Mouse (Mus musculus) mature B cell (primary cell): Measurements from ENCODE around the gene Cnep1r1.

Experiments used
- in situ Hi-C: fragments of 300-500 bp; cut with MboI; formaldehyde crosslinking; loops from 2 replicates; pipeline ENCODE4 v1.14.3; 2019

Gene Cnep1r1

GRCm38 (mm10) chr8:88118456-88119036, at the start of gene Cnep1r1:
TSS of gene Cnep1r1 (plus strand) at chr8:88118769.
- in situ Hi-C loops = no loop called here

DNA sequence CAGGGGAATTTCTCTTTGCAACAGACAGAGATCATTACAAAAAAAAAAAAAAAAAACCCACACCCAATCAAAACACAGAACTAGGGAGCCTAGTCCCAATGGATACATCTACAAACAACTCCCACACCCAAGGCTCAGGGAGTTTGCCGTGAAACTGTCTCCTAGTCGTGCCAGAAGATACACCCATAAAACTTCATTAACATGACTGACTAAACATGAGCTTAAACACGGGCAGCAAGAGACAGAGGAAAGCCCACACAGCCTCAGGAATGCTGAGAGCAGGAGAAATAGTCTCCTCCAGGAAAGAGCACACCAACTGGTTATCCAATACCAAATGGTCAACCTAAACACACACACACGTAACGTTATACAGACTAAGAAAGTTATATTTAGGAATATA, 36.4 kb upstream of the Cnep1r1 start:
- in situ Hi-C loops = no loop called here

GRCm38 (mm10) chr8:88088006-88088405, 30.6 kb upstream of the Cnep1r1 start:
- in situ Hi-C loops = no loop called here

GRCm38 (mm10) chr8:88091661-88092060, 26.9 kb upstream of the Cnep1r1 start:
- in situ Hi-C loops = no loop called here

GRCm38 (mm10) chr8:88093367-88093766, 25.2 kb upstream of the Cnep1r1 start:
- in situ Hi-C loops = no loop called here

- in situ Hi-C loops = no loop called here
Observed at GRCm38 (mm10) chr8:88098856-88099255, 19.7 kb upstream of the Cnep1r1 start.

DNA sequence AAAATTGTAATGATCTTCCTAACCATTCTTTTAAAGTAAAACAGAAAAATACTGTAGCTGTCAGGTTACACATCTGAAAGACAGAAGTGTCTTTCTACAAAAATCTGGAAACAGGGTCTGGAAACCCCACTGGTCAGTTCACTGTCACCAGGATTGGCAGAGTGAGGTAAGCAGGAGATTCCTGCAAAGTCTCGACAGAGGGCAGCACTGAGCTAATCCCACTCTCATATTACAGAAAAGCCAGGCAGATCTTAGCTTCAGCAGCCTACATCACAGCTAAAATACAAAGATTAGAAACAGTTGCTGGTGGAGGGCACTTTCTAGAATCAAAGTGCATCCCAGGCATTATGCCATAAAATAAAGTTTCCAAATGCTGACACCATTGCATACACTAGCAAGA, 19.0 kb upstream of the Cnep1r1 start:
- in situ Hi-C loops = no loop called here

DNA sequence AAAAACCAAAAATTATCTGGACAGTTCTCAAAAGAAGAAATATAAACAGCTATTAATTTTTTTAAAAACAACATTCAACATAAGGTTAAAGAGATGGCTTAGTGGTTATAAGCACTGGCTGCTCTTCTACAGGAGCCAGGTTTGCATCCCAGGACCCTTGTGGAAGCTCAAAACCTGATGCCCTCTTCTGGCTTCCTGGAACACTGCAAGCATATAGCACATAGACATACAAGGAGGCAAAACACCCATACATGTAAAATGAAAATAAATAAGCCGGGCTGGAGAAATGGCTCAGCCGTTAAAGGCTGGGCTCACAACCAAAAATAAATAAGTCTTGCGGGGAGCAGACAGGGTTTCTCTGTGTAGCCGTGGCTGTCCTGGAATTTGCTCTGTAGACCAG, 9.3 kb upstream of the Cnep1r1 start:
- in situ Hi-C loops = no loop called here

DNA sequence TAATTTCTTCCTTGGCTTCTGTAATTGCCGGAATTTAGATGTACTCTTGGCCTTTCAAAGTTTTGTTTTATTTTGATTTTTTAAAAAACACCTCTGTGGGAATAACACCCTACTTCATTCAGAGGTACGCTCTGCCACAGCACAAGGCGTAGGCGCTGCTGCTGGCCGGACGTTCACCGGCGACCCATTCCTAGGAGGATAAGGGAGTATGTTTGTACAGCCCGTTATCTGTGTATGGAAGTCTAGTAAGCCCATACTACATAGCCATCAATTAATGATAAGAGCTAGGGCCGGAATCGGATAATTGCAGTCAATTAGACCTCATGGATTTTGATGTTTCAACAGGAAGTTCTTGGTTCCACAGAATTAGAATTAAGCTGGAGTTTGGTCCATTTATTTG, 507 bp downstream of the Cnep1r1 start:
- in situ Hi-C loops = no loop called here

GRCm38 (mm10) chr8:88124850-88125249, 6.3 kb downstream of the Cnep1r1 start:
- in situ Hi-C loops = no loop called here

DNA sequence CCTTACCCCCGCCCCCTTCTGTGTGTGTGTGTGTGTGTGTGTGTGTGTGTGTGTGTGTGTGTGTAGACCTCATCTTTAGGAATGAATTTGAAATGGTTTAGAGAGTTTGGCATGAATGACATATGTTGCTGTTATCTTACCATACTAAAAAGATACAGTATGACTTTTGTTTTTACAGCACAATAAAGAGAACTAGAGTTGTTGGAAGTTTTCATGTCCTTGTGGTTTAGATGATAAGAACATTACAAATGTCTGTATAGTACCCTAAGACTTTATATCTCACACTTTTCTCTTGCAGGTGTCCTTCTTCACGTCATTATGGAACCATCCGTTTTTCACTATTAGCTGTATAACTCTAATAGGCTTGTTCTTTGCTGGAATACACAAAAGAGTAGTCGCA, 10.8 kb downstream of the Cnep1r1 start:
- in situ Hi-C loops = no loop called here

DNA sequence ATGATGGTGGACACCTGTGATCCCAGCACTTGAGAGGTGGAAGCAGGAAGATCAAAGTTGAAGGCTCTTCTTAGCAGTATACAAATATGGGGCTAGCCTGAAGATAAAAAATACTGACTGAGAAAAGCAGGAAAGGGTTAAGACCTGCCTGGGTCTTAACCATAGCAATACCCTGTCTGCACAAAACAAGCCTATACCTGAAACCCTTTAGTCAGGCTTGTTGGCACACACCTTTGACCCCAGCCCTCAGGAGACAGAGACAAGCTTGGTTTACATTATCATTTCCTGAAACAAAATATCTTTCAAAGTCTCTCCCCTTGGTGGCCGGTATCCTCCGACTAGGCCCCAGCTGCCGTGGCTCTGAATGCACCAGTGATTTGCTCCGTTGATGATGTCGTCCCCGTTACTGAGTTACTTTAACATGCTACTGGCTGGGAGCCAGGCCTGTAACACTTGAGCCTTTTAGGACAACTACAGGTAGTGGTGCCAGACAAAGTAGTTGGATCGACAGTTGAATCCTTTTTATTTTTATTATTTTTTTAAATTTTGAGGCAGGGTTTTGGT, 12.3 kb downstream of the Cnep1r1 start:
- in situ Hi-C loops = no loop called here

DNA sequence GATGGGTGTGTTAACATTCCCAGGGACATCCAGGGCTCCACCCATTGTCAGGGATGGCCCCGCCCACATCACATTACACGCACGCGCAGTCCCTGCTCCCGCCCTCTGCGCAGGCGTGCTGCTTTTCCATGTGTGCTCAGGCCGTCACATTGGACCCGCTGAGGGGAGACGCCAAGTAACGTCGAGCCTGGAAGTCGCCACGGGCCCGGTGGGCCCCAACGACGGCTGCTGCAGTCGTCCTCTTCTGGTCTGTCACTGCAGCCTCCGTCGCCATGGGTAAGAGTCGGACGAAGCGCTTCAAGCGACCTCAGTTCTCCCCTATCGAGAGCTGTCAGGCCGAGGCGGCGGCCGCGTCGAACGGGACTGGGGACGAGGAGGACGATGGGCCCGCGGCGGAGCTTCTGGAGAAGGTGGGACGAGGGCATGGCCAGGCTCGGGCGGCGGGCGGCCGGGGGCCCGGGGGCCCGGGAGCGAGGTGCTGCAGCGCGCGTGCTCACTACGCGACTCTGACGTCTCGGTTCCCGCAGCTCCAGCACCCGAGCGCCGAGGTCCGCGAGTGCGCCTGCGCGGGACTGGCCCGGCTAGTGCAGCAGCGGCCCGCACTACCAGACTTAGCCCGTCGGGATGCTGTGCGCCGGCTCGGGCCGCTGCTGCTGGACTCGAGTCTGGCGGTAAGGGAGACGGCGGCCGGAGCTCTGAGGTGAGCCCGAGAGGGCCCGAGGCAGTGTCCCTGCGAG, 19.3 kb downstream of the Cnep1r1 start, which contains the start of gene Heatr3:
TSS of gene Heatr3 (plus strand) at position 108 of the 737 bp plus-strand sequence.
- in situ Hi-C loops = no loop called here

GRCm38 (mm10) chr8:88139256-88139655, 20.7 kb downstream of the Cnep1r1 start:
- in situ Hi-C loops = no loop called here

DNA sequence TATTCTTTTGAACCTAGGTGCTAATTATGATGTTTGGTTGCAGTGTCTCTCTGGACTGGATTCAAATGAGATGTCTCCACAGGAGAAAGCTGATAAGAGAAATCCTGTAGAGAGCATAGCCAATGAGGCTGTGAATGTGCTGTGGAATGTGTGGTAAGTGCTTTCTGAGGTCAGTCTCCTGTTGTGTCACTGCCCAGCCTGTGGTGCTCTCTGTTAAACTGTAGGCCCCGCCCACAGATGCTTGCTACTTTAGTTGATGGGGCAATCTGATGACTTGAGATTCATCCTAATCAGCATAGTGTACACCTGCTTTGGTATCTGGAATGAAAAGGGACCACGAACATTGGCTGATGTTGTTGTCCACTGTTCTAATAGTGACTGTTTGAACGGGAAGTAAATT, 23.1 kb downstream of the Cnep1r1 start:
- in situ Hi-C loops = no loop called here

DNA sequence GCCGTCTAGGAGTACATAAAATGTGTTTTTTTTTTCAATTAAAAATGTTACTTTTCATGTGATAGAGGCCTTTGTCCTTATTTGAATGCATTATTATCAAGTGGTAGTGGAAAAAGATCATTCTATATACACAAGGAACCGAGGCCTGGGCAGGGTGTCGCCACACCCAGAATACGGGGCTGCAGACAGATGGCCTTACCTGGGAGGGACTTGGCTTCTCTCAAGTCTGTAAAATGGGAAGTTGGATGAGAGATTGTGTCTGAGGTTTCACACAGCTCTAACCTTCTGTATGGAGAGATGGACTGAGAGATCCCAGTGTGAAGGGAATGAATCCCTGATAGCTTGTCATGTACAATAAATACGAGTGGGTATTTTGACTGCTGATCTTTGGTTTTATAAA, 25.5 kb downstream of the Cnep1r1 start:
- in situ Hi-C loops = no loop called here

DNA sequence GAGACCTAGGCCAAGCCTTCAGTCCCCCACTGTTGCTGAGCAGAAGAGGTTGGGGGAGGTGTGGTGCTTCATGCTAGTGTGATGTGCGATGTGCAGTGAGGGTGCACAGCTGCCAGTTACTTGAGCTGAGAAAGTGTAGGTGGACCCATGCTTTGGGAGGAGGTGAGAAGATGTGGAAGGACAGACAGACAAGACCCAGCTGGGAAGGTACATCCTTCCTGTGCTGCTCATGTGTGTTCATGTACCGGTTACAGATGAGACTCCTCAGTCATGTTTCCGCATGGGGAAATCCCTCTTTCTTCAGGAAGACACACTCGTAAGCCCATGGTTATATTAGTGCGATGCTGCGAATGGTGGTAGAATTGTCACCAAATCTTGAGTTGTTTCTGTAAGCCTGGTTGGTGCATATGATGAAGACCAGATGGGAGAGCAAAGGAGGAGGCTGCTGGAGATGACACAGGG, 32.4 kb downstream of the Cnep1r1 start:
- in situ Hi-C loops = no loop called here

GRCm38 (mm10) chr8:88160237-88160995, 41.8 kb downstream of the Cnep1r1 start:
- in situ Hi-C loops = no loop called here

- in situ Hi-C loops = no loop called here
Observed at GRCm38 (mm10) chr8:88161439-88161838, 42.9 kb downstream of the Cnep1r1 start.

DNA sequence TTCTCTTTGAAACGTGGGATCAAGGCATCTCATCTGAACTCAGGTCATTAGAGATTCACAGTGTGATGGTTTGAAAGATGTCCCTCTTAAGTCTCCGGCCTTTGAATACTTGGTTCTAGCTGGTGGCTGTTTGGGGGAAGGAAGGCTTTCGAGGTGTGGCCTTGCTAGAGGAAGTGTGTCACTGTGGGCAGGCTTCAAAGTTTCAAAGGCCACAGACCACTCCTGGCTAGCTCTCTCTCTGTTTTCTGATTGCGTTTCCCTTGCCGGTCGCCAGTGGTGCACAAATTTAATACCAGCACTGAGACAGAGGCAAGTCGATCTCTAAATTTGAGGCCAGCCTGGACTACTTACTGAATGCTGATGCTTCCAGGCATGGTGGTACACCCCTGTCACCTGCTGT, 56.7 kb downstream of the Cnep1r1 start:
- in situ Hi-C loops = no loop called here

- in situ Hi-C loops = no loop called here
Observed at GRCm38 (mm10) chr8:88177291-88177690, 58.7 kb downstream of the Cnep1r1 start.

- in situ Hi-C loops = no loop called here
Observed at GRCm38 (mm10) chr8:88183121-88183520, 64.6 kb downstream of the Cnep1r1 start.
